ENCODE assay signal across 12 mouse cellular contexts in genomic region chr5:120568964-120569363, GRCm38 (mm10). TPM values are rescaled to one million over a fixed set of nuclear protein-coding genes. Genes with fewer than 3 reads are reported as not detected.
DNase-seq lines count a peak whose midpoint lies in the region; ATAC-seq lines count a peak whose summit lies in the region.
"Had no signal": no experiment of that assay in that cellular context is flagged by ENCODE, and none has a peak within 500 bp of the region (broad histone marks: within the 10 kb centered on the region; RNA-seq: fewer than 3 reads in every experiment).

No protein-coding gene starts in this region.

- WGBS in kidney, embryonic 15.5 days: 76% methylated on average over 4 of the region's 4 CpGs
- 84% methylated on average over 4 of the region's 4 CpGs for WGBS in kidney, embryonic 14.5 days
- WGBS in forebrain, embryonic 14.5 days: 85% methylated on average over 4 of the region's 4 CpGs
- 83% methylated on average over 4 of the region's 4 CpGs for WGBS in limb, embryonic 10.5 days
- 83% methylated on average over 4 of the region's 4 CpGs for WGBS in neural tube, embryonic 13.5 days

- H3K4me3 ChIP-seq in kidney, embryonic 15.5 days (replicated peaks): no peak overlapping the region
- no peak overlapping the region for H3K4me3 ChIP-seq in kidney, embryonic 14.5 days (ENCODE audit: low read length)
- no peak overlapping the region for H3K4me3 ChIP-seq in forebrain, embryonic 14.5 days (ENCODE audit: low read depth, low read length)
- H3K4me3 ChIP-seq in limb, embryonic 10.5 days: no peak overlapping the region
- no peak overlapping the region for H3K4me3 ChIP-seq in neural tube, embryonic 13.5 days

- H3K4me1 ChIP-seq in kidney, embryonic 15.5 days: peaks cover 83% of the 10 kb centered on the region
- peaks cover 75% of the 10 kb centered on the region for H3K4me1 ChIP-seq in kidney, embryonic 14.5 days (ENCODE audit: control insufficient read depth, insufficient read depth, low read length)
- peaks cover 53% of the 10 kb centered on the region for H3K4me1 ChIP-seq in forebrain, embryonic 14.5 days (ENCODE audit: control insufficient read depth, insufficient read depth, low read length)
- peaks cover 82% of the 10 kb centered on the region for H3K4me1 ChIP-seq in limb, embryonic 10.5 days
- H3K4me1 ChIP-seq in neural tube, embryonic 13.5 days (replicated peaks): peaks cover 83% of the 10 kb centered on the region

- no peak overlapping the region for H3K4me2 ChIP-seq in kidney, embryonic 15.5 days
- H3K4me2 ChIP-seq in kidney, embryonic 14.5 days (replicated peaks; ENCODE audit: low read depth, low read length): no peak overlapping the region
- H3K4me2 ChIP-seq in forebrain, embryonic 14.5 days (ENCODE audit: low read length): 0 out of 2 replicates have a peak overlapping the region, but pooled peaks have one; percentile 9
- peak overlapping the region; percentile 39 for H3K4me2 ChIP-seq in neural tube, embryonic 13.5 days

- ATAC-seq in kidney, embryonic 15.5 days (replicated peaks; ENCODE audit: low FRiP score): no peak
- no peak for ATAC-seq in kidney, embryonic 14.5 days (ENCODE audit: low FRiP score, low TSS enrichment)
- ATAC-seq in forebrain, embryonic 14.5 days: no peak
- no peak for ATAC-seq in neural tube, embryonic 13.5 days (ENCODE audit: low read depth)
- ATAC-seq in inflammation-experienced regulatory T-cells, adult 6 months: no peak
- ATAC-seq: lung, postnatal 0 days had no signal

- H3K27me3 ChIP-seq in kidney, embryonic 15.5 days: peaks cover 11% of the 10 kb centered on the region; the same call in 1 of the 2 replicates
- no peaks in the 10 kb centered on the region; the same call in 1 of the 2 replicates for H3K27me3 ChIP-seq in kidney, embryonic 14.5 days (ENCODE audit: control insufficient read depth, insufficient read depth, low read length)
- H3K27me3 ChIP-seq in forebrain, embryonic 14.5 days (replicated peaks; ENCODE audit: control insufficient read depth, insufficient read depth, low read length): no peaks in the 10 kb centered on the region
- no peaks in the 10 kb centered on the region for H3K27me3 ChIP-seq in limb, embryonic 10.5 days (ENCODE audit: low read depth, poor library complexity, severe bottlenecking)
- no peaks in the 10 kb centered on the region for H3K27me3 ChIP-seq in neural tube, embryonic 13.5 days

- peaks cover 8% of the 10 kb centered on the region; the same call in 1 of the 2 replicates for H3K36me3 ChIP-seq in kidney, embryonic 15.5 days
- H3K36me3 ChIP-seq in kidney, embryonic 14.5 days (ENCODE audit: control insufficient read depth, insufficient read depth, low read length): no peaks in the 10 kb centered on the region
- no peaks in the 10 kb centered on the region for H3K36me3 ChIP-seq in forebrain, embryonic 14.5 days (ENCODE audit: control insufficient read depth, insufficient read depth, low read length)
- no peaks in the 10 kb centered on the region for H3K36me3 ChIP-seq in limb, embryonic 10.5 days
- H3K36me3 ChIP-seq in neural tube, embryonic 13.5 days: no peaks in the 10 kb centered on the region

- H3K9me3 ChIP-seq in kidney, embryonic 15.5 days (replicated peaks): no peaks in the 10 kb centered on the region
- H3K9me3 ChIP-seq in kidney, embryonic 14.5 days (ENCODE audit: control insufficient read depth, low read length): no peaks in the 10 kb centered on the region
- H3K9me3 ChIP-seq in forebrain, embryonic 14.5 days (replicated peaks; ENCODE audit: control insufficient read depth, low read length): no peaks in the 10 kb centered on the region
- H3K9me3 ChIP-seq in limb, embryonic 10.5 days (replicated peaks): no peaks in the 10 kb centered on the region
- H3K9me3 ChIP-seq in neural tube, embryonic 13.5 days: no peaks in the 10 kb centered on the region

- H3K27ac ChIP-seq in kidney, embryonic 15.5 days: peak overlapping the region; percentile 82
- H3K27ac ChIP-seq in kidney, embryonic 14.5 days (ENCODE audit: low read depth, low read length): no peak overlapping the region
- peak overlapping the region; percentile 92 for H3K27ac ChIP-seq in forebrain, embryonic 14.5 days (ENCODE audit: low read depth, low read length)
- H3K27ac ChIP-seq in limb, embryonic 10.5 days: peak overlapping the region; percentile 87
- peak overlapping the region; percentile 96 for H3K27ac ChIP-seq in neural tube, embryonic 13.5 days (replicated peaks)
- H3K27ac ChIP-seq: kidney, postnatal 0 days had no signal

- H3K9ac ChIP-seq in kidney, embryonic 15.5 days: no peak overlapping the region
- no peak overlapping the region for H3K9ac ChIP-seq in kidney, embryonic 14.5 days (ENCODE audit: low read depth, low read length)
- H3K9ac ChIP-seq in forebrain, embryonic 14.5 days (ENCODE audit: low read length): no peak overlapping the region
- peak overlapping the region; percentile 47; the same call in 1 of the 2 replicates for H3K9ac ChIP-seq in neural tube, embryonic 13.5 days

- DNase-seq in forebrain, embryonic 14.5 days (ENCODE audit: low spot score): no peak
- no peak for DNase-seq in limb, embryonic 10.5 days (ENCODE audit: low spot score)
- no peak for DNase-seq in embryo, embryonic 10 days (ENCODE audit: low spot score)
- DNase-seq in spleen, postnatal 36 days (ENCODE audit: low spot score in 2 of 2): no peak
- DNase-seq: layer of hippocampus, postnatal 36 days; right cerebral cortex, postnatal 4 days had no signal

RNA-seq across cellular contexts. Expression of gene Tpcn1, which starts 19.5 kb away (rescaled TPM):
- 32.9 and 36.0 TPM in 2 replicates for polyA plus RNA-seq in kidney, embryonic 15.5 days (2015; fragmentation: Nextera tagmentation; extraction: Ambion mirVana)
- polyA plus RNA-seq in kidney, embryonic 14.5 days (2014; fragmentation: Nextera tagmentation; extraction: Ambion mirVana): 33.8 and 37.3 TPM in 2 replicates
- 10.5 and 13.3 TPM in 2 replicates for polyA plus RNA-seq in forebrain, embryonic 14.5 days (2014; fragmentation: Nextera tagmentation; extraction: Ambion mirVana)
- 12.3 and 13.2 TPM in 2 replicates for polyA plus RNA-seq in limb, embryonic 10.5 days (2016; fragmentation: Nextera tagmentation; extraction: Ambion mirVana)
- polyA plus RNA-seq in neural tube, embryonic 13.5 days (2015; fragmentation: Nextera tagmentation; extraction: Ambion mirVana): 22.4 and 22.5 TPM in 2 replicates
- polyA plus RNA-seq in inflammation-experienced regulatory T-cells, adult 6 months (2017; shearing (Covaris generic)): 10 to 100 TPM in 2 of 3 experiments, 1 to 10 TPM in 1; 6.4 to 15.8 (median 12.6) TPM

RNA-seq across cellular contexts. Expression of gene Iqcd, which starts 19.9 kb away (rescaled TPM):
- 0.82 and 0.90 TPM in 2 replicates for polyA plus RNA-seq in kidney, embryonic 15.5 days (2015; fragmentation: Nextera tagmentation; extraction: Ambion mirVana)
- polyA plus RNA-seq in kidney, embryonic 14.5 days (2014; fragmentation: Nextera tagmentation; extraction: Ambion mirVana): 0.57 and 1.4 TPM in 2 replicates
- 2.0 and 2.4 TPM in 2 replicates for polyA plus RNA-seq in forebrain, embryonic 14.5 days (2014; fragmentation: Nextera tagmentation; extraction: Ambion mirVana)
- polyA plus RNA-seq in limb, embryonic 10.5 days (2016; fragmentation: Nextera tagmentation; extraction: Ambion mirVana): 0.30 and 0.41 TPM in 2 replicates
- 0.94 and 1.0 TPM in 2 replicates for polyA plus RNA-seq in neural tube, embryonic 13.5 days (2015; fragmentation: Nextera tagmentation; extraction: Ambion mirVana)
- under 1 TPM in 1 of 3 experiments, not detected in 2; 0.91 TPM for polyA plus RNA-seq in inflammation-experienced regulatory T-cells, adult 6 months (2017; shearing (Covaris generic))

RNA-seq across cellular contexts. Expression of gene Rita1, which starts 43.4 kb away (rescaled TPM):
- 15.3 and 16.1 TPM in 2 replicates for polyA plus RNA-seq in kidney, embryonic 15.5 days (2015; fragmentation: Nextera tagmentation; extraction: Ambion mirVana)
- 10.4 and 11.1 TPM in 2 replicates for polyA plus RNA-seq in kidney, embryonic 14.5 days (2014; fragmentation: Nextera tagmentation; extraction: Ambion mirVana)
- polyA plus RNA-seq in forebrain, embryonic 14.5 days (2014; fragmentation: Nextera tagmentation; extraction: Ambion mirVana): 15.9 and 18.3 TPM in 2 replicates
- polyA plus RNA-seq in limb, embryonic 10.5 days (2016; fragmentation: Nextera tagmentation; extraction: Ambion mirVana): 17.5 and 19.5 TPM in 2 replicates
- polyA plus RNA-seq in neural tube, embryonic 13.5 days (2015; fragmentation: Nextera tagmentation; extraction: Ambion mirVana): 19.9 and 25.1 TPM in 2 replicates
- 1 to 10 TPM; 2.1 to 3.5 (median 3.2) TPM for polyA plus RNA-seq in inflammation-experienced regulatory T-cells, adult 6 months (2017; shearing (Covaris generic))

RNA-seq across cellular contexts. Expression of gene Ddx54, which starts 43.6 kb away (rescaled TPM):
- 47.2 and 52.2 TPM in 2 replicates for polyA plus RNA-seq in kidney, embryonic 15.5 days (2015; fragmentation: Nextera tagmentation; extraction: Ambion mirVana)
- 22.3 and 37.7 TPM in 2 replicates for polyA plus RNA-seq in kidney, embryonic 14.5 days (2014; fragmentation: Nextera tagmentation; extraction: Ambion mirVana)
- polyA plus RNA-seq in forebrain, embryonic 14.5 days (2014; fragmentation: Nextera tagmentation; extraction: Ambion mirVana): 26.9 and 33.1 TPM in 2 replicates
- polyA plus RNA-seq in limb, embryonic 10.5 days (2016; fragmentation: Nextera tagmentation; extraction: Ambion mirVana): 58.1 and 62.6 TPM in 2 replicates
- 44.6 and 45.7 TPM in 2 replicates for polyA plus RNA-seq in neural tube, embryonic 13.5 days (2015; fragmentation: Nextera tagmentation; extraction: Ambion mirVana)
- 10 to 100 TPM; 13.0 to 21.1 (median 13.4) TPM for polyA plus RNA-seq in inflammation-experienced regulatory T-cells, adult 6 months (2017; shearing (Covaris generic))

RNA-seq across cellular contexts. Expression of gene Slc8b1, which starts 58.0 kb away (rescaled TPM):
- polyA plus RNA-seq in kidney, embryonic 15.5 days (2015; fragmentation: Nextera tagmentation; extraction: Ambion mirVana): 9.4 and 9.7 TPM in 2 replicates
- 4.5 and 6.0 TPM in 2 replicates for polyA plus RNA-seq in kidney, embryonic 14.5 days (2014; fragmentation: Nextera tagmentation; extraction: Ambion mirVana)
- 0.67 and 1.5 TPM in 2 replicates for polyA plus RNA-seq in forebrain, embryonic 14.5 days (2014; fragmentation: Nextera tagmentation; extraction: Ambion mirVana)
- 3.7 and 4.4 TPM in 2 replicates for polyA plus RNA-seq in limb, embryonic 10.5 days (2016; fragmentation: Nextera tagmentation; extraction: Ambion mirVana)
- 3.0 and 3.6 TPM in 2 replicates for polyA plus RNA-seq in neural tube, embryonic 13.5 days (2015; fragmentation: Nextera tagmentation; extraction: Ambion mirVana)
- 10 to 100 TPM in 1 of 3 experiments, 1 to 10 TPM in 2; 6.1 to 14.5 (median 7.3) TPM for polyA plus RNA-seq in inflammation-experienced regulatory T-cells, adult 6 months (2017; shearing (Covaris generic))

Comparison
In these comparisons a context has a peak if more than half of its experiments do, and no peak if none do; other contexts are left out.
1. H3K4me2 ChIP-seq: peak in forebrain, embryonic 14.5 days (single experiment) and neural tube, embryonic 13.5 days (single experiment); none in kidney, embryonic 15.5 days (single experiment) and kidney, embryonic 14.5 days (single experiment).